Mouse (Mus musculus) ES-Bruce4 (cell line): ENCODE measurements around the gene Tdrd12.

Experiments used
- CTCF ChIP-seq: IDR thresholded peaks from one replicate; pipeline ENCODE4 v1.8.1; 2011; ENCODE audit warnings: low read depth, low read length
- POLR2A ChIP-seq: IDR thresholded peaks from one replicate; pipeline ENCODE4 v1.8.1; 2011; ENCODE audit warnings: low read length; ENCODE audit not compliant: insufficient read depth

DNA sequence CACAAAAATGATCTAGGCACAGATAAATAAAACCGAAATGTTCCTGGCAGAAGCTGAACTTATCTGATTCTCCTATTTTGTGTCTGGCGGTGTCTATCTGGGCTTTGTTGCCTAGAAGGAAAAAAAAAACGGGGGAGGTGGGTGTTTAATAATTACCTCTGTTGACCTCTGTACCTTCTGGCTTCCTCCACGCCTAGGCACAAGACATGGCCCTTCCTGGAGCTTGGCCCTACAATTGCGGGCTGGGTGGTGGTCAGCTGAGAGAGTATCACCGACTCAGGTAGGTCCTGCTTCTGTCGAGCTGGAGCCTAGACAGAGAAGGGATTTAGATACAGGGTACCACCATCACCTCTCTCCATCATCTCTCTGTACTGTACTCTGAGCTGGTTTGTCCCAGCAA is 88.7 kb downstream of the Tdrd12 start:
- TF ChIP-seq POLR2A, result no peak
- no peak for TF ChIP-seq CTCF
